Mouse (Mus musculus) lung, postnatal 4 days (tissue): ENCODE measurements at regions not wholly inside any gene's neighbourhood (a gene's known extent, or its start where the extent isn't known, plus 50 kb on each side); places are given as distances from the start of the nearest gene placed in this dataset.
"Not testable (repeated sequence)": the region's sequence is repeated elsewhere in the genome, so short reads cannot be mapped to it uniquely, and the experiment has no call there.

ENCODE experiments used
- DNase-seq, 2 experiments: peaks; one replicate each; pipeline ENCODE4 v3.0.0; 2021

DNA sequence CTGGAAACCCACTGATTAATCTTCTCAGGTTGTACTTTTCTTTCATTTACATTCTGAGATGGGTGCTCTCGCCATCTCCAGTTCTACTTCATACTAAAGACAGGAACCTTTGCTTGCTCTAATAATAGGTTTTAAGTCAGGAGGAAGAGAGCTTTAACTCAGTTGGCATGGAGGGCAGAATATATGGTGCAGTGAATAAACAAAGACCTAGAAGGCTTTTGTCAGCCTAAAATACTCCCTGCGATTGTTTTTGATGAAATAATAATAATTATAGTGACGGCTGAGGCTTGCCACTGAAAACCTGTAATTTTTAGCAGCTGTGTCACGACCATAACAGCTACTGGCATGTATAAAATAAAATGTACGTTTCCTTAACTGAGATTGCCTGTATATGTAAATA is 327.9 kb upstream of the Cwc22 start:
- no peak for DNase-seq

DNA sequence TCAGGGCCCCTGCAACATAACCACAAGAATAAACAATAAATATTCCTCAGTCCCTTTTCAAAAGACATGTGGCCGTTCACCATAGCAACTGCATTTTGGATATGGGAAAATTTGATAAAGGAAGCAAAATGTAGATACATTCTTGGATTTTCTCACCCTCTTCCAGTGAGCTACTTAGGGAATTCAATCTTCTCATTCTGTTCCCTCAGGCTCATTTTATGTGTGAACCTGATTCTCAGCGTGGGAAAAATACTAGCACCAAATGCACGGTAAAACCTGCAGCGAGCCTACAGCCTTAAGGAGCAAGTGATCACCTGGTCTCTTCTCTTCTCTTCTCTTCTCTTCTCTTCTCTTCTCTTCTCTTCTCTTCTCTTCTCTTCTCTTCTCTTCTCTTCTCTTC is 322.5 kb upstream of the Cwc22 start:
- DNase-seq: no peak

DNA sequence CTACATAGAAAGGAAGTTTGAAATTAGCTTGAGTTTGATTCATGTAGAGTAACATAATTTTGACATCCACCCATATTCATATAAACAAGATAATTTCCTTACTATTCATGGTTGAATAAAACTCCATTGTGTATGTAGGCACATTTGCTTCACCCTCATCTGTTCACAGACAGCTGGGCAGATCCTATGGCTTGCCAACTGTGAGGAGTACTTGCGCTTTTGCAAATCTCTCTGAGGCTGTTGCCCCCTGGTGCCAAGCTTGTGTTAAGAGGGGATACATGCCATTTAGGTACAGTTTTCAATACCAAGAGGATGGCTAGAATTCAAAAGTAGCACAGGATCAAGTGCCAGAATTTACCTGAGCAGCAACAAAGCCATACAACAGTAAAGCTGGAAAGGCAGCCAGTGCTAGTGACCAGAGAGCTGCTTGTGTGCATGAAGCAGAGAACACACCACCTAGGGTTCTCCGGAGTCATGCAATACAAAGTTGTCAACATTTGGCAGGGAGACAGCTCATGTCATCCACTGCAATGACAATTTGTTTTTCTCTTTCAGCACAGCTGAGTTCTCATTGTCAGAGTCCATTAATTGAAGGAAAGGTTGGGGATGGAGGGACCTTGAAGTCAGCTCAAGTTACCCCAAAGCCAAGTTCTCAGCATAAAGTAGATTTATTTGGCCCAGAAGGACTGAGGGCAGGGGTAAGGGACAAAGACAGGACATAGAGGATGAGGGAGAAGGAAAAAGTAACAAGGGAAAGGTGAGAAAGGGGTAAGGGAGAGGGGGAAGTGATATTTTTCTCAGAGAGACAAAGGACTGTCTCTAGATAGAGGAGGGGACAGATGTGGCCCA is 321.6 kb upstream of the Cwc22 start:
- DNase-seq: no peak

DNA sequence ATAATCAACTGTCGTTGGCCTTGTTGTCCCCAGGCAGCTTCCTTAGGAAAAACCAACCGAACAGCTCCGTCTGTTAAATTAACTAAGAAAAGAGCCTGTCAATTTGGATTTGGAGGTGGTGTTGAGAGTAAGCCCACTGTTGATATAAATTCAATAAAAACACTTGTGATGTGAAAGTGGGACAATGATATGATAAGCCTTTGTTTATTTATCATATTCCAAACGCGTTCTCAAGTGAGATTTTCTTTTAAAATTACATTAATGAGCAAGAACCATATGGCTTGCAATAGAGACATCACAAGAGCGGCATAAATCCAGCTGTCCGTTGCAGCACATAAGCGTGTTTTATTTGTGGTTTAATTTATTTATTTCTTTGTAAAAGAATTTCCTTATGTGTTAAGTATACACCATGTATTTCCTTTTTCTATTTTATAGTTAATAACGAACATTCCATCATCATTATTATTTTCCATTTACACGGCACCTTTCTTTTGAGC is 307.5 kb upstream of the Cwc22 start:
- DNase-seq: no peak

DNA sequence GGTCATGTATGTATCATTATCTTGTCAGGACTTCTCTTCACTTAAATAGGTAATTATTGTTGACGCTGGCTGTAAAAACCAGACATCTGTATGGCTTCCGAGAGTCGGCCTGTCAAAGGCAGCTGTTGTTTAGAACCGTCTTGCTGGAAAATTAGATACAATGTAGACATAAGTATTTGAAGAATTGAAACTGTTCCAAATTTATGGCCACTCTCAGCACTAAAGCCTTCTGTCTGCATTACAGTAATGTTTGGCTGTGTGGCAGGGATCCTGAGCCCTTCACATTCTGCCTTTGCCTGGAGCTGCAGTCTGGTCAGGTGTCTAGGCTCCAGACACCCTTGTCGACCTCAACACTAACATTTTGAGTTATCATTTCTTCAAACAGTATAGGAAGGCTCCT is 300.2 kb upstream of the Cwc22 start:
- peak in 1 of 2 experiments; percentile 20 for DNase-seq

DNA sequence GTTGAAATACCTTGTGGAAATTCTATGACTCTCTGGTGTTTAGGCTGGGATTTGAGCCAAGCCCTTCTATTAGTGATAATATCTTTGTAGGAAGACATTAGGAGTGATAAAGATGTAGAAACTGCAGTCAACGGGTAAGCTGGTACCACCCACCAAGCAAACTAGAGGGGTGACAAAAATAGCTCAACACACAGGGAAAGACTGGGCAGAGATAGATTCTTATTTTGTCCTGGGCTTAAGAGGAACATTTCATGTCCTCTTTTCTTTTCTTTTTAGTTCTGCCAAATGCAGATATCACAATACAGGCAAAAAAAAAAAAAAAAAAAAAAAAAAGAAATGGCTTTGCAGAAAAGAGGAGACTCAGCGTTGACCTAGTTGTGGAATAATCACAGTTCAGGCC is 294.1 kb upstream of the Cwc22 start:
- no peak for DNase-seq

DNA sequence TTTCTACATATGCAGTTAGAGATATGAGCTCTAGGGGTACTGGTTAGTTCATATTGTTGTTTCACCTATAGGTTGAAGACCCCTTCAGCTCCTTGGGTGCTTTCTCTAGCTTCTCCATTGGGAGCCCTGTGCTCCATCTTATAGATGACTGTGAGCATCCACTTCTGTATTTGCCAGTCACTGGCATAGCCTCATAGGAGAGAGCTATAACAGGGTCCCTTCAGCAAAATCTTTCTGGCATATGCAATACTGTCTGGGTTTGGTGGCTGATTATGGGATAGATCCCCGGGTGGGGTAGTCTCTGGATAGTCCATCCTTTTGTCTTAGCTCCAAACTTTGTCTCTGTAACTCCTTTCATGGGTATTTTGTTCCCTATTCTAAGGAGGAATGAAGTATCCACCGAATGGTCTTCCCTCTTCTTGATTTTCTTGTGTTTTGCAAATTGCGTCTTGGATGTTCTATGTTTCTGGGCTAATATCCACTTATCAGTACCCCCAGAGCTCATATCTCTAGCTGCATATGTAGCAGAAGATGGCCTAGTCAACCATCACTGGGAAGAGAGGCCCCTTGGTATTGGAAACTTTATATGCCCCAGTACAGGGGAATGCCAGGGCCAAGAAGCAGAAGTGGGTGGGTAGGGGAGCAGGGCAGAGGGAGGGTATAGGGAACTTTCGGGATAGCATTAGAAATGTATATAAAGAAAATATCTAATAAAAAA is 279.4 kb upstream of the Cwc22 start:
- DNase-seq: not testable (repeated sequence)

DNA sequence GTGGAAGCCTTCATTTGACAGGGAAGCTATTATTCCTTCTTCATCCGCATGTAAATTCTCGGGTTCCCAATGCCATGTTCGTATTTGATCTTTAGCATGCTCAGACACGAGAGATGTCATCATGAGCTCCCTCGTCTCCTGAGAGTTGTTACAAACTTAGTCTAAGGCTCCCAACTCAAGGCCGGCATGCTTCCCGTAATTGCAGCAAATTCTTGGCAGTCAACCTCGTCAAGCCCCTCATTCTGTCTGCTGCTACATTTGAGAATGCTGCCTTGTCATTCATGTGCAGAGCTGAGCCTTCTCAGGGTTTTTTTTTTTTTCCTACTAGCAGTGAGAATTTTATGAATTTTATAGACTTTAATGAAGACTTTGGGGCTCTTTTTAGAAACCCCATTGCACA is 268.3 kb upstream of the Cwc22 start:
- DNase-seq: no peak

DNA sequence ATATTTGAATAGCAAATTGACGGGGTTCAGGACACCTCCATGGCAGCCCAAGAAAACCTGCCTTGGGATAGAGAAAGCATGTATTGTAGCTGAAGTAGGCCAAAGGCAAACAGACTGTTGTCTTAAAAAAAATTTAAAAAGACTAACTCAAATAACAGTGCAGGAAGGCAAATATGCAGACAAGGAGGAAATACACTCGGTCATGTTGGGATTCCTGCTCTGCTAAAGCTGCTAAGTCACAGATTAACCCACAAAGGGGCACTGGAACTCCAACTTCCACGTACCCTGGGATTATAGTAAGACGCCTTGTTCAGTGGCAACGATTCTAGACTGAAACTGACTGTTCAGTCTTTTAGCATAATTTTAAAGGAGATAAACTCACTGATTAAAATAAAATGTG is 258.9 kb upstream of the Cwc22 start:
- no peak for DNase-seq

DNA sequence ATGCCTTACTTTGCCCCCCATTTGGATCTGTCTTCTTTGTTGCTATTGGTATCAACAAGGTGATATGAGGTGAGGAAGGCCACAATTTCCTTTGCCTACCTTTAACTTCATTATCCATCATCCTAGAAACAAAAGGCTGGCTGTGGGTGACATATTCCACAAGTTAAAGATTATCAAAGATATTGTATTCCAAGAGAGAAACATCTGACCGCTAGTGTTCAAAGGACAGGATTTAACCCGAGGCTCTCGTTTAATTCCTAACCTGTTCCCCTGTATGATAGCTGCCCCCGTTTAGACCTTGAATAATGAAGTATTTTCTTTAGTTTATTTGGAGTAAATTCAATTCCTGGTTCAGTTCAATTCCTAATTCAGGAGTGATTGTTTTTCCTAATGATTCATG is 249.8 kb upstream of the Cwc22 start:
- DNase-seq: no peak

DNA sequence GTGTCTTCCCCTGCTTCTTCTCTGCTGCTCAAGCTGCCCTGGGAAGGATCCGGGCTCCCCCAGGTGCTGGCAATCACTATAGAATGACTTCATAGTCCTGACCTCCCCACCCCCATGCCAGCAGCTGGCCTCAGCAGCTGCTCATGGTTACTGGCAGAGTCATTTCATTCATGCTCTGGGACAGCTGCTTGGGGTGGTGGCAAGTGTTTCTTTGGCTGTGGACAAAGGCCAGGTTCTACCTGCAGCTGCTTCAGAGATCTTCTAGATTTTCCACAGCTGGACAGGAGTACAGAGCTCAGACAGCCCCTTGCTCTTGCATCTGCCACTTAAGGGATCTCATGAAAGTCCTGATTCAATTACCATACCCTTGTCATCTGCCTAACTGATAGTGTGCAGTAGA is 243.4 kb upstream of the Cwc22 start:
- no peak for DNase-seq

DNA sequence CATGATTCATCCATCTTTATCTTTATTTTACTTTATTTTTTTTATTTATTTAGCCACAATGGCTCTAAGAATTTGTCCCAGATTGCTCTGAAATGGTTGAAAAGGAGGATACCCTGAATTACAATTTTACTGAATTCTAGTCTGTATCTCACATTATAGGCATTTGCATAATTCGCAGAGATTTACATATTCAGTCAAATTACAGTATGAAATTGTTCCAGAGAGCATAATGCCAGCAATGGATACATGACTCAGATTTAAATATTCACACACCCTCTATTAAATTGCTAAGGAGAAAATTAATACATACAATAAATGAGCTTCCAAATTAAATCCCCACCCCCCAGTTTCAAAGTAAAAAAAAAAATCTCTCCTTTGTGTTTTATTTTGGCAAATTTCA is 238.8 kb upstream of the Cwc22 start:
- DNase-seq: no peak

DNA sequence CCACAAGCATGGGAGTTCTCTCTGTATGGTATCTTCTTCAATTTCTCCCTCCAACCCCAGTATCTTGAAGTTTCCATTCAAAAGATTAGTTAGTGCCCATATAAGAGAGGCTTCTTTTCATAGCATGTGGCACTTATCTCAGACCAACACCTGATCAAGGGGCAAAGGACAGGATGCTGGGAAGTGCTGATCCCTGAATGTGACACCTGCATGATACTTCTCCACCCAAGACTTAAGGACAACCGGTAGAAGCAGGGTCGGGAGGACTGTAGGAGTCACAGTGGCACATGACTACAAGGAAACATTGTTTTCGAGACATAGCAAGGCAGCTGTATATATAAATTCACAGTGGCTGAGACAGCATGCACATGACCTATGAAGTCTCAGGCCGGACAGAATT is 227.6 kb upstream of the Cwc22 start:
- DNase-seq: no peak

DNA sequence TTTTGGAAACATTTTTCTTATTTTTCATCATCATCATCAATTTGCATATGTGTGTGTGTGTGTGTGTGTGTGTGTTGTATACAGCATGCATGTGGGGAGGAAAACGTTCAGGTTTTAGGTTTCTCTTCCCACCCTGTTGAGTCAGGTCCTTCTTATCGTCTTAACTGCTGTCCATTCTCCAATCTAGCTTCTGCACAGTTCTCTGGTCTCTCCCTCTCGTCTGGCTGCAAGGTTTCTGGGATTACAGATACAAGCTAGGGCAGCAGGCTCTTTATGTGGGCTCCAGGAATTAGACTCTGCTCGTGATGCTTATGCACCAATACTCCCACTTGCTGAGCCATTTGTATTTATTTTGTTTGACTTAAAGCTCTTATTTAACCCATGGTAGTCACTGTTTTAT is 226.6 kb upstream of the Cwc22 start:
- no peak for DNase-seq

DNA sequence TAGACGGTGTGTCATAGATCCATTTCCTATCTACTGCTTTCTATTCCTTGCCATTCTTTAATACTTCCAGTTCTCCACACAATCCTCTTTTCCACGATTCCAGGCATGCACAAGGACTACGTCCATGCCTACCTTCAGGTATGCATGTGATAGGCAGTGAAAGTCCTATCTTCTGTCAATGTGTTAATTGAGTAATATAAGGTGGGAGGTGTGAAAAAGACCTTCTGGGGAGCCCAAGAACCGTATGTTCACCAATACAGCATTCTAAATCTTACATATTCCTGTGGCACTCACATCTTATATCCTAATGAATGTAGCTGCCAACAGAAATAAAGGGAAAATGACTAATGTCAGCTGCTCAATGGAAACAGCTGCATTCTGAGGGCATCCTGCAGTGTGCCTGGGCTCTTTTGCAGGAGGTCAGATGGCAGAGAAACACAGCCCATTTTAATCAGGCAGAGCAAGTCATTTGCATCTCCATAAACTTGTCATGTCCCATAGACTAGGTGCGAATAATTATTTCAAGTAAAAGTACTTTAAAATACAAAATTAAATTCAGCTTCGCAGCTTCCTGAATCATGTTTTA is 224.1 kb upstream of the Cwc22 start:
- no peak for DNase-seq

DNA sequence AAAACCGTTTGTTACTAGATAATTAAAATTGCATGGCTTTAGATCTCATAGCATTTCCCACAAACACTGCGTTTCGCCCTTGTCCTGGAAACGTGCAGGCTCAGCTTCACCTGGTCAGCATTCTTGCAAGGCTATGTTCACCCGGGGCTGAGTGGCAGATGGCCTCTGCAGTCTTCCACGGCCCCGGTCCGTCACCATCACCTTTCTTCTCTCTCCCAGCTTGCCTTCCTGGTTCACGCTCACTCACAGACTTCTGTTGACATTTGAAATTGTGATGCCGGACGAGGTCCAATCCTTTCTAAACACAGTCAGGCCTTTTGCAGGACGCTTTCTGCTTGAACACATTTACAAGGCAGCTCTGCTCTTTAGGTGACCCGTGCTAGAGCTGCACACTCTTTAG is 219.3 kb upstream of the Cwc22 start:
- peak in 1 of 2 experiments; percentile 35 for DNase-seq

DNA sequence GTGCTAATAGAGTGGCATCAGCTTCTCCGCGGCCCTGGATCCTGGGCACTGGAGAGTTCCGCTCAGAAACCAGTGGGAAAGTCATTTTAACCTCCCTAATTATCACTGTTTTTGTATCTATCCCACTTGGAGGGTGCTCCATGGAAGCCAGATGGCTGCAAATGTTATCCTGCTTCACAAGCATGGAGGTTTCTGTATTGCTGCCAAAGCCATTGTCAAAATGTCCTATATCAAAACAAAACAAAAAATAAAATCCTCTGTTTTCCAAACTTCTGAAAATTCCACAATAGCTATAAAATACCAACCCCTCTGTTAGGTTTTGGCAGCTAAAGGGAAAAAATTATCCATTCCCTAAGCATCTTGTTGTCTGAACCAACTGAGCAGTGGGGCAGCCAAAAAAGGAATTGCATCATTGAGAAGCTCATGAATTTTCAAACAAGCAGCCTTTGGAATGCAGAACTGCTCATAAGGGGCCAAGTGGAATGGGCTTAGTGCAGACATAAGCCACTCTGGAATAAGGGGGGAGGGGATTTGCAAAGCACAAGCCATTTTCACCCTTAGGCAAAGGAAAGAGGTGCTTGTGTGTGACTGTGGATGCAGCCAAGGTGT is 213.8 kb upstream of the Cwc22 start:
- peak; percentile 25 for DNase-seq

DNA sequence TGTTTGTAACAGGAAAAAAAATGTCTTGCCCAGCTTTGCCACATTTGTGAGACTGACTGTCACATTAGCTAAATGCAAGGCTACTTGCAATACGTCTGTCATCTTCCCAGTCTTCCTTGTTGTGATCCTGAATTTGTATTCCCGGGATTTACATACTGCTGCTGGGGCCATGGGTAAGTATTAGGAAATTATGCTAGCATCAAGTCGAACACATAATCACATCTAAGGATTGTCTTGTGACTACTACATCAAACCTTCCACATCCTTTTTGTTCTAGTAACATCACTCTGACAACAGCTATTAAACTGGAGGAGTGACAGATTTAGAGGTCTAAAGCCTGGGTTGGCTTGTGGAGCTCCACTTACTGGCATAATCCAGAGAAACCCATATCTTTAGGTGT is 164.2 kb upstream of the Cwc22 start:
- no peak for DNase-seq

DNA sequence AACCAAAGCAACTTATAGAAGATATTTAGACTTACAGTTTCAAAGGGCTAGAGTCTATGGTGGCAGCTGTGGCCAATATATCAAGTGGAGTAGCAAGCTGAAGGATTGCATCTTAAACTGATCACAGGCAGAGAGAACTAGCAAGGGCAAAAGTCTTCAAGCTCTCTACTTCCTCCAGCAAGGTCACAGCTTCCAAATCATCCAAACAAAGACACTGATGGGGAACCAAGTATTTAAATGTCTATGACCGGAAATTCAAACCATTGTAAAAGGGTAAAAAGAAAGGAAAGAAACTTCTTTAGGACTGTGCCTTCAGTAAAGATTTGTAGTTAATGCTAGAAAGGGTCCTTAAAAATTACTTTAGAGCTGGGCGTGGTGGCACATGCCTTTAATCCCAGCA is 149.4 kb upstream of the Cwc22 start:
- DNase-seq: no peak

DNA sequence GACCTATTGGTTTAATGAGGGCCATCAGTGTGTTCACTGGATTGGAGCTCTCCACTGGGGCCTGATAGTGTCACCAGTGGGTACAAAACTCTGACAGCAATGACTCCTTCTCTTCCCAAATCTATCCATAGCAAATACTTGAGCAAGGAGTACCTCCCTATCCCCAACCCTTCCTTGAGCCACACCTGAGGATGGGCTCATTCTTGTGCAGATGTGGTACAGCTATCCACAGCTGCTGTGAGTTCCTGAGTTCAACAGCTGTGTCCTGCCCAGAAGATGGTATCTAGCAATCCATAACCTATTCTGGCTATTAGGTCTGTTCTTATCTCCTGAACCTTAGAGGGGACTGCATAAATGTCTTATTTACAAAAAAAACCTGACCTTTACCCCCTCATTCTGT is 148.7 kb upstream of the Cwc22 start:
- no peak for DNase-seq

DNA sequence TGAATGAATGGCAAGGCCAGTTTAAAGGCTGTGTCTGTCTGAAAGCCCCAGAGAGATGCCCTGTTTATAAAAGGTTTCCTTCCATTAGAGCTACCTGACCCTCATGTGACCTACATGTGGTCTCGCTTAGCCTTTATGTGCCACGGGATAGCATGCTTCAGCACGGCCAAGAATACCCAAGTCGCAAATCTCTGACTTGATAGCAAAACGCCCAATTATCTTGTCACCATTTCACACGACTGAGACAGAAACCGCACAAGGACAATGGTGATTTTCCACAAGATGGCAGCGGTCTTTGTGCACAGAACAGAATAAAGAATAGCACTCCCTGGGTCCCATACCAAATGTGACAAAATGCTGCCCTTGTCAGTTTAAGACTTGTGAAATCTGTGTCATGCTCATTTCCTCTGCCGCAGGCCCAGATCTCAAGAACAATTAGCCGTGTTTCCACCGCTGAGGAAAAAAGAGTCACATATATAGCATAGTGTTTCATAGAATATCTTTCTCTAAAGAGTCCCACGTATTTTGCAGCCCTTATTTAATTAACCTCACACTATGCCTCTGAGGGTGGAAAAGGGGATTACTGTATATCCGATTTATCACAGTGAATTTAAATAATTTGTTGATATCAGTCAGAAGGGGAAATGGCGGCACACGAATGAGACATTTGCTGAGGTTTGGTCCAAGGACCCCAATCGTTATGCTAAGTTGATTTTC is 118.3 kb upstream of the Cwc22 start:
- no peak for DNase-seq

DNA sequence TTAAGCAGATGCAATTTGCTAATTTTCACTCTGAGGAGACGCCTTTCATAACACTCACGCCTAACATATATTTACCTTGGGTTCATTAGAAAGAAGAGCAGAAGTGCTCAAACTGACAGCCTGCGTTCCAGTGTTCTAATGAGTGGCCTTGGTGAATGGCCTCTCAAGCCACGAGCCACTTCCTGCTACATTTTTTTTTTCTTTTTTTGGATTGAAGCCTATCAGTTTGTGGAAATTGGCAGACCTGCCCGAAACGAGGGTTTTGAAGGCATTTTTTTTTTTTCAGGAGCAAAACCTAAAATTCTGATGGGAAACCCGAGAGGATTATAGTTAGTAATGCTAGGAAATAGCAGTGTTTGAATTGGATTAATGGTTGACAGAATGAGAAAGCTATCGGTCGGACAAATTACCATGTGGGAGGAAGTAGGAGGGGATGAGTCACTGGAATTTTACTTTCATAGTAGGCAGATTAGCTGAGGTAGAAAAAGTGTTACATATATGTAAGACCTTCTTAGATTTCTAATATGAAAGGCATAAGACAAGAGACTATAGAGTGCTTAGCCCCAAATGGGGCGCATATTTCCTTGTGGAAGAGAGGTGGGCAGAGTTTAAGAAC is 113.7 kb upstream of the Cwc22 start:
- DNase-seq: peak; percentile 21 to 23
